Mouse (Mus musculus) lung, postnatal 10 days (tissue): ENCODE measurements around the gene Olfr921.

Experiments used
- DNase-seq: peaks from one replicate; pipeline ENCODE4 v3.0.0; 2021

Olfr921 gene

DNA sequence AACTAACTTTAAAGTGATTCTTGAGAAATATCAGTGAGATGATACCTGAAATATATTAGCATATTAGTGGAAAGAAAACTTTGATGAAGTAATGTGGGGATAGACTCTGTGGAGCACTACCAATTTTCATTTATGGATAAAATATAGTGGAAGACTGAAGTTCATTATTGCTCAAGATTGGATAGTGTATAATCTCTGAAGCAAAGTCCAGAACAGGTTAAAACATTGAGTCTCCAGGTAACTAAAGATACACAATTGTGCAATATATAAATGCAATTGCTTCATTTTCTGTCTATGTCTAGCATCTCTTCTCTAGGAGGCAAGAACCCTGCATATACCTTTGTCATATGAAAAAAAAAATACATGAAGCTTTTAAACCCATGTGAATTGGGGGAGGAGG, at the start of gene Olfr921:
Gene Olfr921 (plus strand): TSS at position 301 of the 400 bp plus-strand sequence.
- DNase-seq: no peak

DNA sequence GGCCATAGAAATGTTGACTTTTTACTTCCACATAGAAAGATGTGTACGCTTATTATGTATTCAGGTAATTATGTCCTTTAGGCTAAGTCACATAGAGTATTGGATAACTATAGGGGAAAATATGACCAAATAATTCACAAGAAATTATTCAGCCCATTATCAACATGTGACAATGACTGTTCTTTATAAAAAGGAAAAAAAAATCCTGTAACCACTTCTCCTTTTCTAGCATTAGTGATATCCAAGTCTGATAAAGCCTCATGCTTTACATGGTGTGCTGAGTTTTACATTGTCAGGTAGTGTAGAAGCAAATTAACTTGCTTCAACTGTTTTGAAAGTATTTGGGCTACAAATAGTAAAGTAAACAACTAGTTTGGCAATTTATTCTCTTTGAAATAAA, 48.8 kb upstream of the Olfr921 start:
- no peak for DNase-seq

DNA sequence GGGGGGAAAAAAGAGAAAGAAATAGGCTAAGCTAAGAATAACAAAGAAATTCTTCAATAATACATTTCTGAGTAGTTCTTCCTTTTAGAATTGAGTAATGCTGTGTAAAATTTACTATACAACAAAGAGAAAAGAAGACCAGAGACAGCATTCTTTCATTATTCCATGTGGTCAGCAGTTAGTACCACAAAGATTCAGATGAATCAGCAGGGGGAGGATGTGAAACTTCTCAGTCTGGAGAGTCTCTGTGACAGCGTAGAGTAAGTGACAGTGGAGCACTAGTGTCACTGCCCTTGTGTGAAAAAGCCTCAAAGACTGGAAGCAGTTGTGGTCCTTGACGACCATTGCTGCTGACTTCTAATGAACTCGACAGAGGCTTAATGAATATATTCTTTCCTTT, 44.6 kb upstream of the Olfr921 start:
- no peak for DNase-seq

DNA sequence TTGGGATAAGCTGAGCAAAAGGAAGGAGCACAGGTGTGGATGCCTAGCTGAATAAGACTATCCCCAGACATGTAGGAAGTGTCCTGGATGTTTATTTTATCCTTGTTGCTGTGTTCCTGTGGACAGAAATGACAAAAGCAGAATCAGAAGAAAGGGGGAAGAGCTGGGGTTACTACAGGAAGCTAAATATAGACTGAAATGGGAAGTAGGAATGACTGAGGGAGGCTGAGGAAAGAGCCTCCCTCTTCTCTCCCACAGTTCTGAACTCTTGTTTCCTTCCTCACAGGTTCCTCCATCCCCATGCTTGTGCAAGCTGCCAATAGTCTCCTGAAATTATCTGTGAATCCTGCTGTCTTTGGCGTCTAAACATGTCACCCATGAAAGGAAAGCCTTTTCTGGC, 31.5 kb upstream of the Olfr921 start:
- no peak for DNase-seq

DNA sequence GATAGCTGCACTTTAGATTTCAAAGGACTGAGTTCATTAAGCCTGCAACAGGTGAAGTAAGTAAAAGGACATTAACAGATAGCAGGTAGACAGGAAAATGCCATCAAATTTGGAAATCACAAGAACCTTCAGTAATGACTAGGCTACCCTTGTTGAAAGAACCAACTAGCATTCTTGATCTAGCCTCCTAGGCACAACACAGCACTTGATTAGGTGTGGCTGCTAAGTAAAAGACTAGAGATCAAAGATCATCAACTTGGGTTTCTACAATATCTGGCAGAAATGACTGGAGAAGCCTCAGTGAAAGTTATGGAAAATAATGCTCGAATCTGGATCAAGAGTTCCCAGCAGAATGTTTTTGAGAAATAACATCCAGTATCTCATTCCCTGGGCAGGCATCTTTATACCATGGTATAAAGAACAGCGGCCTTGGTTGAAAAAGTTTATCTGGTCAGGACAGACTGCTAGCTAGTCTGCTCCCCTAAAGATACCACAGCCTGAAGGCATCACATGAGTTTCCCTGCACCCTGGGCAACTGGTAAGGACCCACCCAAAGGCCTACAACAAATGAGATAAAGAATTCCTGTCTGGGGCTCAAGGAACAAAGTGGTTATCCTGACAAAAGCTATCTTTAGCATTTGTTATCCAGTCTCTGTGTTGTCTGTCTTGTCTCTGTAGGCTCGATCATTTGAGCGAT, 28.1 kb upstream of the Olfr921 start:
- no peak for DNase-seq

DNA sequence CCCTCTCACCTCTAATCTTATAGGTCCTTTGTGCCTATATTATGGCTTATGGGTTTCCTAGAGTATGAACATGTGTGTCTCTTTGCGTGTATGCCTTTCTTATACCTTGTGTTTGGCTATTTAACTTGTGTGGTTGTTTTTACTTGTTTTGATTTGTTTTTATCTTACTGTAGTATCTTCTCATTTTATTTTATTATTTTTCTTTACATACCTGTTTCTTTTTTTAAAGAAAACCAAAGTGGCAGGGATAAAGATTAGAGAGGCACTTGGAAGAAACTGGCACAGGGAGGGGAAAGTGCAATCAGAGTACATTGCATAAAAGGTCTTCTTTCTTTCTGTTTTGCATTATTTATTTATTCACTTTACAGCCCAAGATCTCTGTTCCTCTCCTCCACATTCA, 20.9 kb upstream of the Olfr921 start, which contains the start of gene Olfr920:
Gene Olfr920 (plus strand): TSS at position 301 of the 400 bp plus-strand sequence.
- DNase-seq: no peak

DNA sequence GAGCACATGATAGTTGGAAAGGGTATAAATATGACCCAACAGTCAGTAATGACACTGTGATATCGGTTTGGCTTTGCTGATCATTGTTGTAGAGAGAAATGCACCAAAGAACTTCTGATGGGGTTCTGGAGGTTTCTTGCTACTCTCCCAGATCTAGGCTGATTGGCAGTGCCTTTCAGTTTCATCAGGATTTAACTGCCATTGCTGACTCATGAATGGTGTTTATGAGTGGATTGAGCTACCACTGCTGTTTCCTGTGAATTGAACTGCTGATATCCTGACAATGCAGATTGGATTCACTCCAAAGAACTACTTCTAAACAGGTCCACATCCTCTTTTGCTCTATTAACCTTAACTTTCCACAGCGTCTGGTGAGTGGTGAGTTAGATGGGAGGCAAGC, 19.8 kb downstream of the Olfr921 start:
- no peak for DNase-seq

DNA sequence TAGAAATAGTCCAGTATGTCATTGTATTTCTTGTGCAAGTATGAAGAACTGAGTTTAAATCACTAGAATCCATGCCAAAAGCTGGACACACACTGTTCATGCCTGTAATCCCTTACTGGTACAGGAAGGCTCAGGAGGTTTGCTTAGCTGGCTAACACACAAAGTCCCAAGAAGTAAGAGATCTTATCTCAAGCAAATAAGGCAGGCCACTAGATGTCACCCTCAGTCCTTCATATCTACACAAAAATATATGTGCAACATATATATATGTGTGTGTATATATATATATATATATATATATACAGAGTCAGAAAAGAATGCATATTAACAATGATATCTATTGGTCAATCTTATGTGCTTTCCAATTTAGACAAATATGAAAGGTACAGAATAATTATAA, 32.8 kb downstream of the Olfr921 start:
- no peak for DNase-seq

DNA sequence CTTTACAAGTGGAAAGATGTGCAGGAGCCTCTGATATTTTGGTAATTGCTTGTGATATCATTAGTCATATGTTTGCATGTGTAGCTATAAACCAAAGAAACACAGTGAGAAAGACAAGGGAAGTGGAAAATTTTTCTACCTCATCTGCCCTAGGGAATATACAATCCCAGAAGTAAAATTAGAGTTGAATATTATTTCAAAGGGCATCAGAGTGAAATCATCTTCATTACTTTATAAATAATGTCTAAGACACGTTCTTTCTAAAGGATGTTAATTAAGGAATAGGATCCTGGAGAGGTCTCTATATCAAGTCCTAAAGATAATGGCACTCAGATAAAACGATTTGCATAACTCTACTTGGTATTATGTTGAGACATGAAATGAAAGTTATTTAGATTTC, 41.4 kb downstream of the Olfr921 start, which contains the start of gene Olfr922:
Gene Olfr922 (plus strand): TSS at position 301 of the 400 bp plus-strand sequence.
- no peak for DNase-seq

DNA sequence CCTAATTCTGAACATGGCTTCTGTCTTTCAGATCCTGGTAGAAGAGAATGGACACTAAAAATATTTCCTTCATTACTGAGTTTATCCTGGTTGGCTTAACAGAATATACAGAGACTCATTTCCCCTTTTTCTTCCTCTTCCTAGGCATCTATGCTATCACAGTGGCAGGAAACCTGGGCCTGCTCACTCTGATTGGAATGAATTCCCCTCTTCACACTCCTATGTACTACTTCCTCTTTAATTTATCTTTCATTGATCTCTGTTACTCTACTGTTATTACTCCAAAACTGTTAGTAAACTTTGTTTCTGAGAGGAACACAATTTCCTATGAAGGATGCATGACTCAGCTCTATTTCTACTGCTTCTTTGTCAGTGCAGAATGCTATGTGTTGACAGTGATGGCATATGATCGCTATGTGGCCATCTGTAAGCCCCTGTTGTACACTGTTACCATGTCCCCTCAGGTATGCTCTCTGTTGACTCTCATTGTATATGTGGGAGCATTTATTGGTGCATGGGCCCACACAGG, 42.7 kb downstream of the Olfr921 start:
- DNase-seq: no peak

DNA sequence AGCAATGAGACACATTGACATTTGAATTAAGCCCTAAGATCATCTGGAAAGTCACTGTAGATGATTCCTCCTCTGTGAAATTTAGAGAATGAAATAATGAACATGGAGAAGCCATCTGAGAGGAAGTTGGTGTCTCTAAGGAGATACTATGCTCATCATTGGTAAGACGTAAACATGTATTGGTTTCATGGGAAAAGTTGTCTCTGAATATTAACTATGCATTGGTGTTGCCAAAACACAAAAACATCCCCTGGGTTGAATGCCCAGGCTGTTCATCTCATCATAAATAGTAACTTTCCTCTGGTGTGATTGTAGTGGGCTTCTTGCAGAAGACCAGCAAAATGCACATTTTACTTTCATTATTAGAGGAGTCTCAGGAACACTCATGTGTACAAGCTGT, 53.4 kb downstream of the Olfr921 start, which contains the start of gene Olfr923:
Gene Olfr923 (plus strand): TSS at position 301 of the 400 bp plus-strand sequence.
- no peak for DNase-seq
